Mouse (Mus musculus) spleen, postnatal 14 days (tissue): ENCODE measurements around the gene Aplnr.

Source experiments
- DNase-seq, 2 experiments: peaks; one replicate each; pipeline ENCODE4 v3.0.0; 2021 to 2022; ENCODE audit warnings: low spot score in 2 of 2

Aplnr gene

DNA sequence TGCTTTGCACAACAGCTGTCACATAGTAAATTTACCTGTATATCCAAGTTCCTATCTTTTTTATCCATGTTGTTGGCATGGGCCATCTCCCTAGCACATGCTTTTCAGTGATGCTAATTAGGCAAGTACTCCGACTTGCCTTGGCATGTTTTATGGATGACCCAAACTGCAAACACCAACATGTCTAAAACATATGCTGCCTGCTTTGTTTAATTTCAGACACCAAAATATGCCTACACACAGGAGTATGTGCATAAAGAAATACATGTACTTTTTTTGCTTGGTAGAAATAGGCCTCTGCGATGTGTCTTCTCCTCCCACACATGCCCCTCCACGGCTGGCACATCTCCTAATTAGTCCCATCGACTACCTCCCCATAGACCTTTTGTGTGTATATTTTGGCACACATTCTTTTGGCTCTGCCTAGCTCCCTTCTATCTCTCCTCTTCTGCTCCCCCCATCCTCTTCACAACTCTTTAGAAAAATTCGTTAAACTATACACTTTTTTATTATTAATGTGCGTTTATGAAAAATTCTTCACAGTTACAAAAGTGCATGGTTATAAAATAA, 51.6 kb downstream of the Aplnr start:
- no peak for DNase-seq
